Mouse (Mus musculus): ENCODE measurements around the gene Spata22. TPM values are rescaled to one million over a fixed set of nuclear protein-coding genes. Genes with fewer than 3 reads are reported as not detected.

Gene Spata22
- polyA plus RNA-seq, 1 experiment, result 3.0 TPM

DNA sequence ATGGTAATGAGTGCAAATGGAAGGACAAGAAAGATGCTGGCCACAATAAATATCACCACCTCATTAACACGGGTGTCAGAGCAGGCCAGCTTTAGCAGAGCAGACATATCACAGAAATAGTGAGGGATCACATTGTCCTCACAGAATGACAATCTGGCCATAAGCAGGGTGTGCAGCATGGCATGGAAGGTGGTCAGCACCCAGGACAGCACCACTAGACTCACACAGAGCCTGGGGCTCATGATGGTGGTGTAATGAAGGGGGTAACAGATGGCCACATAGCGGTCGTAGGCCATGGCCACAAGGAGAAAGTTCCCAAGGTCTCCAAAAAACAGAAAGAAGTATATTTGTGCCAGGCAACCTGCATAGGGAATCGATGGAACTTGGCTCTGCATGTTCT, 65.8 kb downstream of the Spata22 start:
- no peak overlapping the region for H3K27ac ChIP-seq (ENCODE audit: insufficient read depth, low read length)
- TF ChIP-seq POLR2A (IDR thresholded peaks at IDR 0.05; ENCODE audit: insufficient read depth, low read length) (no peak), EP300 (IDR thresholded peaks at IDR 0.05; ENCODE audit: insufficient read depth, low read depth, low read length) (no peak), CTCF (IDR thresholded peaks at IDR 0.05; ENCODE audit: low read depth, low read length) (no peak)

More for the DNA sequence above, 65.8 kb downstream of the Spata22 start:
- H3K9me3 ChIP-seq (replicated peaks; ENCODE audit: control insufficient read depth, insufficient read depth, low read length, poor library complexity, severe bottlenecking), result no peaks in the 10 kb centered on the region
- H3K4me1 ChIP-seq (ENCODE audit: control insufficient read depth, insufficient read depth, low read length), result no peaks in the 10 kb centered on the region
- H3K9ac ChIP-seq (ENCODE audit: low read depth, poor library complexity, severe bottlenecking), result no peak overlapping the region
- no peaks in the 10 kb centered on the region for H3K36me3 ChIP-seq (ENCODE audit: control insufficient read depth, insufficient read depth, low read length, poor library complexity, severe bottlenecking)
- H3K4me3 ChIP-seq (ENCODE audit: low read depth, low read length), result no peak overlapping the region
- no peaks in the 10 kb centered on the region for H3K27me3 ChIP-seq (ENCODE audit: control insufficient read depth, insufficient read depth, low read length, poor library complexity, severe bottlenecking)

Other genes with a start within 250 kb of the Spata22 start
- 0.29 and 0.78 TPM in 2 replicates for gene Itgae, start 239.2 kb upstream of the Spata22 start, polyA plus RNA-seq (2011; ENCODE audit: insufficient read depth, insufficient read length, low read depth, missing spikeins)
- 13.0 and 14.0 TPM in 2 replicates for gene Haspin, start 191.4 kb upstream of the Spata22 start, polyA plus RNA-seq (2011; ENCODE audit: insufficient read depth, insufficient read length, low read depth, missing spikeins)
- 0.42 and 0.55 TPM in 2 replicates for gene P2rx5, start 169.3 kb upstream of the Spata22 start, polyA plus RNA-seq (2011; ENCODE audit: insufficient read depth, insufficient read length, low read depth, missing spikeins)
- gene Emc6, start 152.7 kb upstream of the Spata22 start, polyA plus RNA-seq (2011; ENCODE audit: insufficient read depth, insufficient read length, low read depth, missing spikeins), result 51.9 TPM in 2 replicates
- gene Tax1bp3, start 152.7 kb upstream of the Spata22 start, polyA plus RNA-seq (2011; ENCODE audit: insufficient read depth, insufficient read length, low read depth, missing spikeins), result 36.2 and 37.1 TPM in 2 replicates
- gene Ctns, start 130.7 kb upstream of the Spata22 start, polyA plus RNA-seq (2011; ENCODE audit: insufficient read depth, insufficient read length, low read depth, missing spikeins), result 15.3 and 15.4 TPM in 2 replicates
- gene Shpk, start 130.3 kb upstream of the Spata22 start, polyA plus RNA-seq (2011; ENCODE audit: insufficient read depth, insufficient read length, low read depth, missing spikeins), result 0.93 and 0.94 TPM in 2 replicates
- not detected in 2 replicates for gene Trpv1, start 95.4 kb upstream of the Spata22 start, polyA plus RNA-seq (2011; ENCODE audit: insufficient read depth, insufficient read length, low read depth, missing spikeins)
- gene Trpv3, start 62.4 kb upstream of the Spata22 start, polyA plus RNA-seq (2011; ENCODE audit: insufficient read depth, insufficient read length, low read depth, missing spikeins), result 0.11 TPM in 1 of 2 replicates, not detected in the other
- 2.1 and 3.7 TPM in 2 replicates for gene Aspa, start 145 bp upstream of the Spata22 start, polyA plus RNA-seq (2011; ENCODE audit: insufficient read depth, insufficient read length, low read depth, missing spikeins)
- gene Gm49340, start within 50 bp of the Spata22 start, polyA plus RNA-seq (2011; ENCODE audit: insufficient read depth, insufficient read length, low read depth, missing spikeins), result not detected in 2 replicates
- gene Olfr20, start 21.0 kb downstream of the Spata22 start, polyA plus RNA-seq (2011; ENCODE audit: insufficient read depth, insufficient read length, low read depth, missing spikeins), result not detected in 2 replicates
- not detected in 2 replicates for gene Olfr376, start 41.5 kb downstream of the Spata22 start, polyA plus RNA-seq (2011; ENCODE audit: insufficient read depth, insufficient read length, low read depth, missing spikeins)
- not detected in 2 replicates for gene Olfr1, start 69.9 kb downstream of the Spata22 start, polyA plus RNA-seq (2011; ENCODE audit: insufficient read depth, insufficient read length, low read depth, missing spikeins)
- gene Olfr378, start 98.7 kb downstream of the Spata22 start, polyA plus RNA-seq (2011; ENCODE audit: insufficient read depth, insufficient read length, low read depth, missing spikeins), result not detected in 2 replicates
- not detected in 2 replicates for gene Olfr380, start 127.8 kb downstream of the Spata22 start, polyA plus RNA-seq (2011; ENCODE audit: insufficient read depth, insufficient read length, low read depth, missing spikeins)
- not detected in 2 replicates for gene Olfr381, start 161.9 kb downstream of the Spata22 start, polyA plus RNA-seq (2011; ENCODE audit: insufficient read depth, insufficient read length, low read depth, missing spikeins)
- gene Olfr382, start 187.5 kb downstream of the Spata22 start, polyA plus RNA-seq (2011; ENCODE audit: insufficient read depth, insufficient read length, low read depth, missing spikeins), result not detected in 2 replicates